Mouse (Mus musculus): Measurements from ENCODE around the gene Tdgf1.

DNA sequence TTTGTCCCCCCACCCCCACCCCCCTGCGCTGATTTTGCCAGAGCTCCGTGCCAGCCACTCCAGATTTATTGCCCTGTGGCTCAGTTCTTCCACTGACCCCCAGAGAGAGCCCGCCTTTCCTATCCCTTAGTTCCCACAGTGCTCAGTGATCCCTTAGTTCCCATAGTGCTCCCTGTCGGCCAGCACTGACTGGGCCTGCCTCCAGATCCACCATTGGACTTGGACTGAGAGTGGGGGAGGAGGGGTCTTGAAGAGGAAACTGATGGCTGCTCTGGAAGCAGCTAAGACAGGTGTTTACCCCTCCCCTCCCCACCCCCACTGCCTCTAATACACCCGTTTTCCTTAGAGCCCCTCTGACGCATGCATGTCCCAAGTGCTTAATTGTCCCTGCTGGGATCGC, 50.0 kb downstream of the Tdgf1 start:
- TF ChIP-seq EP300 (IDR thresholded peaks at IDR 0.05; ENCODE audit: low read length) (no peak), CTCF (conservative IDR thresholded peaks at IDR 0.05 in 1 of 2, IDR thresholded peaks at IDR 0.05 in 1 of 2; ENCODE audit: low read depth in 2 of 2, low read length in 2 of 2) (no peak), ELF1 (IDR thresholded peaks at IDR 0.05; ENCODE audit: low read depth, low read length) (no peak), POLR2A (IDR thresholded peaks at IDR 0.05; ENCODE audit: low read depth, low read length) (no peak), MAX (IDR thresholded peaks at IDR 0.05; ENCODE audit: low read length) (no peak)

All from CH12.LX (cell line).